Mouse (Mus musculus): ENCODE data around the gene Gm36210.
"Not testable (repeated sequence)": the region's sequence is repeated elsewhere in the genome, so short reads cannot be mapped to it uniquely, and the experiment has no call there.

The Gm36210 gene

GRCm38 (mm10) chr7:4922931-4923565, 16.7 kb upstream of the Gm36210 start:
- DNase-seq: peak; percentile 89

GRCm38 (mm10) chr7:4922508-4922907, 16.2 kb upstream of the Gm36210 start:
- DNase-seq: peak; percentile 90

DNA sequence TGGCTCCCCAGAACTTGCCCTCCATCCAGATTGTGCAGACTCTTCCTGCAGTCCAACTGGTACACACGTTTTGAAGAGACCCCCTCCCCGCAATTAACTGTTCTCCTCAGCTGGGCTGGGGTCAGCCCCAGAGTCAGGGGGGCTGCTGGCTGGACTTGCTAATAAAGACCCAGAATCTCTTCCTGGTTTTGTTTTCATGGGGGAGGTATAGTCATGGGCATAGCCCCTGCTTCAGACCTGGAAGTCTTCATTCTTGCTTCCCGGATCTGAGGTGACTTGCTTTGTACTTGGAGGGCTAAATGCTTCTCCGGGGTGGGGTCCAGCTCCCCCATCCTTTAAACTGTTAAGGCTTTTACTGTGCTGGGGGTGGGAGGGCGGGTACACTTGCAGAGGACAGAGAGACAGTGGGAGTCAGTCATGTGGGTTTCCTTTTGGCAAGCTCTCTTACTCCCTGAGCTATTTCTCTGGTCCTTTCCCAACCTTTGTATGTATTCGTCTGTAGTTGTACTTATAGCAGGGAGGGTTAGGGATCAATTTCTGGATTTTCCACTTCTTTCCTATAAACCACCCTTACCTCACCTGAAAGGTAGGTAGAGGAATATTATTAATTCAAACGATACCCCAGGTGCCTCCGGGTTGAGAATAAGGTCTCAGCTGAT, 15.6 kb upstream of the Gm36210 start, which contains the start of gene Nat14:
Gene Nat14, plus strand, starts transcription at position 205 of the 659 bp plus-strand sequence.
- peak; percentile 54 for DNase-seq

- peak; percentile 59 for DNase-seq
Measured at GRCm38 (mm10) chr7:4920976-4921823, 14.9 kb upstream of the Gm36210 start.

DNA sequence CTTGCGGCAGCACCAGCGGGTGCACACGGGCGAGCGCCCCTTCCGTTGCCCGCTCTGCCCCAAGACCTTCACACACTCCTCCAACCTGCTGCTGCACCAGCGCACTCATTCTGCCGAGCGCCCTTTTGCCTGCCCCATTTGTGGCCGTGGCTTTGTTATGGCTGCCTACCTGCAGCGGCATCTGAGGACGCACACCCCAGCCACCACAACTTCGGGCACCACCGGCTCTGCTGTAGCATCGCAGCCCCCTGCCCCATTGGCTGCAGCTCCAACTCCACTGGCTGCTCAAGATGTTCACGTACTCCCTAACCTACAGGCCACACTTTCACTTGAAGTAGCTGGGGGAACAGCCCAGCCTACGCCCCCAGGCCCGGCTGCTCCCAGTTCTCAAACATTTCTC, 14.2 kb upstream of the Gm36210 start:
- peak; percentile 44 for DNase-seq

GRCm38 (mm10) chr7:4919971-4920370, 13.7 kb upstream of the Gm36210 start:
- DNase-seq: peak; percentile 40

DNA sequence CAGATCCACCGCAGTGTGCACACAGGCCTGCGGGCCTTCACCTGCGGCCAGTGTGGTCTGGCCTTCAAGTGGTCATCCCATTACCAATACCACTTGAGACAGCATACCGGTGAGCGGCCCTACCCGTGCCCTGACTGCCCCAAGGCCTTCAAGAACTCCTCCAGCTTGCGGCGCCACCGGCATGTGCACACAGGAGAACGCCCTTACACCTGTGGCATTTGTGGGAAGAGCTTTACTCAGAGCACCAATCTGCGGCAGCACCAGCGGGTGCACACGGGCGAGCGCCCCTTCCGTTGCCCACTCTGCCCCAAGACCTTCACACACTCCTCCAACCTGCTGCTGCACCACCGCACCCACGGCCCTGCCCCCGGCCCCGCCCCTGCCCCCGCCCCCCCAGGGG, 12.8 kb upstream of the Gm36210 start:
- peak; percentile 39 for DNase-seq

- peak; percentile 47 for DNase-seq
Measured at GRCm38 (mm10) chr7:4918681-4919080, 12.4 kb upstream of the Gm36210 start.

GRCm38 (mm10) chr7:4917494-4917893, 11.2 kb upstream of the Gm36210 start:
- DNase-seq: peak; percentile 52

GRCm38 (mm10) chr7:4915669-4916416, 9.5 kb upstream of the Gm36210 start:
- peak; percentile 69 for DNase-seq

DNA sequence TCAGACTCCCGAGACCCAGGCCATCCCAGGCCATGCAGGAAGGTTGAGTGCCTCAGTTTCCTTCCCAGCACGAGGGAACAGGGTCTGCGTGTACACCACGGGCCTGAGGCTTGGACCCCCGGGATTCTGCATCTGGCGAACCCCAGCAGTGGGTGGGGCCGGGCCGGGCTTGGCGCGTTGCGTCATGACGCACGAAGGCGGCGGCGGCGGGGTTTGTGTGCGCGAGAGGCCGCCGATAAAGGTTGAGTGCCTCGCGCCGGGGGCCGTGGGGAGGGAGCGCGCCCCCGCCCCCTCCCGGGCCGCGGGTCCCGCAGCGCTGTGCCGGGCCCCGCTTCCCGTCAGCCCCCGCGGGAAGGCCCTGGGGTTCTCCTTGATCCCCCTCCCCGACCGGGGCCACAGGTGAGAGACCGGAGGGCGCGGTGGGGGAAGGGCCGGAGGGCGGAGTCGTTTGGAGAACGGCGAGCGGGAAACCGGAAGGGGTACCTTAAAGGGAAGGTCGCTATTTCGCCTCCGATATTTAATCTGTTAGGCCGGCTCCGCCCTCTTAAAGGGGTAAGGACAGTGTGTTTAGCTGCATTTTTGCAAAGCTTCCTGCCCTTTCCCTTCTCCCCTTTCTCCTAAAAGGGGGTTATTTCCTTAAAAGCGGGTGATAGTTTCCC, 8.8 kb upstream of the Gm36210 start, which contains the start of gene Zfp628:
Gene Zfp628, plus strand, starts transcription at position 211 of the 659 bp plus-strand sequence.
- peak; percentile 95 for DNase-seq

DNA sequence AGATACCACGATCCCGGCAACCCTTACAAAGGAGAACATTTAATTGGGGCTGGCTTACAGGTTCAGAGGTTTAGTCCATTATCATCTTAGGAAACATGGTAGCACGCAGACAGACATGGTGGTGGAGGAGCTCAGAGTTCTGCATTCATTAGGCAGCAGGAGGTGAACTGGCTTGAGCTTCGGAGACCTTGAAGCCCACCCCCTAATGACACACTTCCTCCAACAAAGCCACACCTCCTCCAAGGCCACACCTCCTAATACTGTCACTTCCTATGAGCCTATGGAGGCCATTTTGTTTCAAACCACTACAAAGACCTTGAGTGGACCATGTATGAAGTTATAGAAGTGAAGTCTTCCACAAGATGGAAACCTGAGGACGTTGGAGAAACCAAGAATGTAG, 5.9 kb upstream of the Gm36210 start:
- no peak for DNase-seq

DNA sequence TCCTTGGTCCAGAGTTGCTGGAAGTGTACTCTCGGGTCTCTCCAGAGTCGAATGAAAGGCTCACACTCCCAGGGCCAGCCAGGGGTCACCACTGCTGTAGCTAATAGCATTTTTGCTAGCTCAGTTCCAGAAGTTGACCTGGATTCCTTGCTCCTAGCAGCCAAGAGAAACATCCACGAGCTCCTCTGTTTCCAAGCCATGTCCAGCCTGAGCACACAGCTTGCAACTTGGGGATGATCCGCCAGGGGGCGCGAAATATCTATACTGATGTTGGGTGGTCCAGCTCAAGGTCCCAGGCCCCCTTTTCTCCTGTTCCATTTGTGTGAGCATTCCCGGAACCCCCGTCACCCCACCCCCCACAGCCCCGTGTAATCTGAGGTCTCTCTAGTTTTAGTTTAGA, 5.2 kb upstream of the Gm36210 start:
- DNase-seq: peak; percentile 40

DNA sequence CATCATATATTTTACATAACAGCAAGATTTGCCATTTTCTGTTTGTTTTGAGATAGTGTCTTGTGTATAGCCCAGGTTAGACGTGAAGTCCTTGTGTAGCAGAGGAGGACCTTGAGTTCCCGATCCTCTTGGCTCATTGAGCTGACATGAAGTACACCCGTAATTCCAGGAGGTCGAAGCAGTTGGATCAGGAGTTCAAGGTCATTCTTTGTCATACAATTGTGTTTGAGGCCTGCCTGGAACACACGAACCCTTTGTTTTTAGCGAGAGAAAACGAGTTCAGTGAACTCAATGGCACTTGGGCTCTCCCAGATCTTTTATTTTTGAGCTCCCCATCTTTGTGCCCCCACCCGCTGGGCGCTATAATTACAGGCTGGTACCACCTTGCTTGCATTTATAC, 3.9 kb downstream of the Gm36210 start:
- DNase-seq: no peak

- no peak for DNase-seq
Measured at GRCm38 (mm10) chr7:4901171-4901570, 5.1 kb downstream of the Gm36210 start.

DNA sequence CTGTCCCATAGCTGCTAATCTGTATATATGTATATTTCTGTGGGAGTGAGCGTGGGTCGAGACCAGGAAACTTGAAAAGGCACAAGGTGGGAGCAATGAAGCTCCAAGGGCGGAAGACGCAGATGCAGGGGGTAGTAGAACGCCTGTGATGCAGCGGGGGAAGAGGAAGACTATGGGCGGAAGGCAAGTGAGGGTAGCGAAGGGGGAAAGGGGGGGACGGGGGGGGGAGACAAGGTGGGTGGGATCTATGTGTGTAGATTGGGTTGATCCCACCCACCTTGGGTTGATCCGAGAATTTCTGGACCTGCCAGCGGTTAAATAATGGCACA, 5.8 kb downstream of the Gm36210 start:
- DNase-seq: no peak

GRCm38 (mm10) chr7:4899649-4900522, 6.4 kb downstream of the Gm36210 start:
- DNase-seq: no peak

GRCm38 (mm10) chr7:4898851-4899648, 7.3 kb downstream of the Gm36210 start:
- DNase-seq: peak; percentile 58

- DNase-seq: no peak
Measured at GRCm38 (mm10) chr7:4895186-4895585, 11.1 kb downstream of the Gm36210 start.

DNA sequence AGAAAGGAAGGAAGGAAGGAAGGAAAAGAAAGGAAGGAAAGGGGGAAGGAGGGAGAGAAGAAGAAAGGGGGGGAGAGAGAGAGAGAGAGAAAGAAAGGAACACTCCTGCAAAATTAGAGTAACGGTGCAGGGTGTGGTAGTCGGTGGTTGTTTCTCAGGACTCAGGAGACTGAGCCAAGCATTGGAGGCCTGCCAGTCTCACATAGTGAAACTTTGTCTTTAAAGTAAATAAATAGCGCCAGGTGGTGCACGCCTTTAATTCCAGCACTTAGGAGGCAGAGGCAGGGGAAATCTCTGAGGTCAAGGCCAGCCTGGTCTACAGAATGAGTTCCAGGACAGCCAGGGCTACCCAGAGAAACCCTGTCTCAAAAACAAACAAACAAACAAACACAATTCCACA, 19.6 kb downstream of the Gm36210 start:
- DNase-seq: no peak

DNA sequence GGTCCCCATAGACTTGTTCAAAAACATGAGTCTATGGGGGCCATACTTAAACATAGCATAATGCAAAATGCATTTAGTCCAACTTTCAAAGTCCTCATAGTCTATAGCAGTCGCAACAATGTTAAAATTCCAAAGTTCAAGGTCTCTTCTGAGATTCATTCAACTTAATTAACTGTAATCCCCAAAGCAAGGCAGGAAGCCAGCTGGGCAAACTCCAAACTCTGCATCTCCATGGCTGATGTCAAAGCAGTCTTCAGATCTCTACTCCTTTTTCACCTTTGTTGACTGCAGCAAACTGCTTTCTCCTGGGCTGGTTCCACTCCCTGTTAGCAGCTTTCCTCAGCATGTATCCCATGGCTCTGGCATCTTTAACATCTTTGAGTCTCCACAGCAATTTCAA, 27.3 kb downstream of the Gm36210 start:
- not testable (repeated sequence) for DNase-seq
